Mouse (Mus musculus) olfactory bulb, adult 2 months (tissue): ENCODE measurements around the gene Cfdp1.

Experiments
- CTCF ChIP-seq: fragments of 200-500 bp; IDR thresholded peaks from 2 replicates; pipeline ENCODE4 v1.5.1; 2012; ENCODE audit warnings: low read depth, mild to moderate bottlenecking, low read length, moderate library complexity; ENCODE audit not compliant: insufficient read depth
- POLR2A ChIP-seq: fragments of 200-500 bp; IDR thresholded peaks from 2 replicates; pipeline ENCODE4 v1.6.1; 2012; ENCODE audit warnings: mild to moderate bottlenecking, low read depth, low read length, moderate library complexity; ENCODE audit not compliant: insufficient read depth

GRCm38 (mm10) chr8:111835540-111835939, 18.6 kb downstream of the Cfdp1 start:
- TF ChIP-seq CTCF (no peak), POLR2A (no peak)
